Mouse (Mus musculus) CD4-positive, CD25-positive, alpha-beta regulatory T cell, adult 4 months (primary cell): ENCODE measurements at regions not wholly inside any gene's neighbourhood (a gene's known extent, or its start where the extent isn't known, plus 50 kb on each side); places are given as distances from the start of the nearest gene placed in this dataset.
A peak's percentile ranks its signal among the peaks of the same experiment; 100 is the strongest.
"Not testable (repeated sequence)": the region's sequence is repeated elsewhere in the genome, so short reads cannot be mapped to it uniquely, and the experiment has no call there.

Experiments
- ATAC-seq: one replicate; pipeline ENCODE4 v1.8.0; 2017

- ATAC-seq = not testable (repeated sequence)
These were observed 112.1 kb upstream of the Sipa1l1 start for GRCm38 (mm10) chr12:82056782-82057611.

- no peak for ATAC-seq
These were observed 104.1 kb upstream of the Sipa1l1 start for GRCm38 (mm10) chr12:82064986-82065385.

GRCm38 (mm10) chr12:82066860-82067259 is 102.3 kb upstream of the Sipa1l1 start:
- ATAC-seq = no peak

GRCm38 (mm10) chr12:82069621-82070020 is 99.5 kb upstream of the Sipa1l1 start:
- no peak for ATAC-seq

GRCm38 (mm10) chr12:82072810-82073465 is 96.2 kb upstream of the Sipa1l1 start:
- ATAC-seq = no peak

GRCm38 (mm10) chr12:82075479-82076221 is 93.5 kb upstream of the Sipa1l1 start:
- no peak for ATAC-seq

- ATAC-seq = no peak
These were observed 92.4 kb upstream of the Sipa1l1 start for GRCm38 (mm10) chr12:82076766-82077165.

- no peak for ATAC-seq
These were observed 91.2 kb upstream of the Sipa1l1 start for GRCm38 (mm10) chr12:82077945-82078344.

GRCm38 (mm10) chr12:82078740-82079139 is 90.4 kb upstream of the Sipa1l1 start:
- ATAC-seq = no peak

GRCm38 (mm10) chr12:82080196-82080880 is 88.8 kb upstream of the Sipa1l1 start:
- ATAC-seq = no peak

GRCm38 (mm10) chr12:82082596-82082995 is 86.5 kb upstream of the Sipa1l1 start:
- ATAC-seq = not testable (repeated sequence)

GRCm38 (mm10) chr12:82085771-82086400 is 83.2 kb upstream of the Sipa1l1 start:
- no peak for ATAC-seq

- ATAC-seq = no peak
These were observed 82.7 kb upstream of the Sipa1l1 start for GRCm38 (mm10) chr12:82086441-82086840.

- no peak for ATAC-seq
These were observed 79.8 kb upstream of the Sipa1l1 start for GRCm38 (mm10) chr12:82089288-82089687.

GRCm38 (mm10) chr12:82093317-82093716 is 75.8 kb upstream of the Sipa1l1 start:
- no peak for ATAC-seq

GRCm38 (mm10) chr12:82095396-82095795 is 73.7 kb upstream of the Sipa1l1 start:
- no peak for ATAC-seq

GRCm38 (mm10) chr12:82097126-82097525 is 72.0 kb upstream of the Sipa1l1 start:
- no peak for ATAC-seq

GRCm38 (mm10) chr12:82097620-82098019 is 71.5 kb upstream of the Sipa1l1 start:
- peak; percentile 60 for ATAC-seq

- no peak for ATAC-seq
These were observed 64.9 kb upstream of the Sipa1l1 start for GRCm38 (mm10) chr12:82104211-82104610.

- ATAC-seq = no peak
These were observed 63.7 kb upstream of the Sipa1l1 start for GRCm38 (mm10) chr12:82105184-82106031.

- no peak for ATAC-seq
These were observed 53.4 kb upstream of the Sipa1l1 start for GRCm38 (mm10) chr12:82115766-82116165.
